Mouse (Mus musculus): ENCODE measurements around the gene Loxl1. TPM values are rescaled to one million over a fixed set of nuclear protein-coding genes. Genes with fewer than 3 reads are reported as not detected.
"Not testable (repeated sequence)": the region's sequence is repeated elsewhere in the genome, so short reads cannot be mapped to it uniquely, and the experiment has no call there.

Loxl1 gene
- polyA plus RNA-seq, 1 experiment from 2014 or later, result 26.0 TPM

- no peaks in the 10 kb centered on the region for H3K36me3 ChIP-seq (ENCODE audit: control insufficient read depth, insufficient read depth, low read length)
- peak; percentile 36; the same call in 1 of the 2 replicates for ATAC-seq (ENCODE audit: low FRiP score, low TSS enrichment)
- H3K4me1 ChIP-seq (ENCODE audit: control insufficient read depth, insufficient read depth, low read length), result peaks cover 8% of the 10 kb centered on the region
- H3K4me2 ChIP-seq (replicated peaks; ENCODE audit: low read depth, low read length), result no peak overlapping the region
- H3K4me3 ChIP-seq (ENCODE audit: low read length), result no peak overlapping the region
- no peak overlapping the region for H3K9ac ChIP-seq (ENCODE audit: low read depth, low read length)
- H3K9me3 ChIP-seq (ENCODE audit: control insufficient read depth, low read length), result no peaks in the 10 kb centered on the region
- no peaks in the 10 kb centered on the region for H3K27me3 ChIP-seq (ENCODE audit: control insufficient read depth, insufficient read depth, low read length)
- WGBS, result 58% methylated on average over 12 of the region's 12 CpGs
- H3K27ac ChIP-seq (ENCODE audit: low read depth, low read length), result no peak overlapping the region
These were observed 44.3 kb downstream of the Loxl1 start for GRCm38 (mm10) chr9:58268384-58269313.

- no peak for ATAC-seq (ENCODE audit: low FRiP score, low TSS enrichment)
- Histone ChIP-seq H3K27me3 (ENCODE audit: control insufficient read depth, insufficient read depth, low read length) (no peaks in the 10 kb centered on the region), H3K9me3 (ENCODE audit: control insufficient read depth, low read length) (no peaks in the 10 kb centered on the region), H3K9ac (ENCODE audit: low read depth, low read length) (no peak overlapping the region), H3K27ac (ENCODE audit: low read depth, low read length) (peak overlapping the region; percentile 43; the same call in 1 of the 2 replicates), H3K4me1 (ENCODE audit: control insufficient read depth, insufficient read depth, low read length) (no peaks in the 10 kb centered on the region; the same call in 1 of the 2 replicates), H3K4me3 (ENCODE audit: low read length) (no peak overlapping the region), H3K36me3 (ENCODE audit: control insufficient read depth, insufficient read depth, low read length) (peaks cover 9% of the 10 kb centered on the region; the same call in 1 of the 2 replicates), H3K4me2 (replicated peaks; ENCODE audit: low read depth, low read length) (no peak overlapping the region)
- WGBS, result 83% methylated on average over 3 of the region's 3 CpGs
These were observed 45.9 kb downstream of the Loxl1 start for GRCm38 (mm10) chr9:58267046-58267445.

- H3K4me3 ChIP-seq (ENCODE audit: low read length), result no peak overlapping the region
- peak overlapping the region; percentile 43; the same call in 1 of the 2 replicates for H3K27ac ChIP-seq (ENCODE audit: low read depth, low read length)
- H3K9ac ChIP-seq (ENCODE audit: low read depth, low read length), result no peak overlapping the region
- WGBS, result 29% methylated on average over 4 of the region's 4 CpGs
- 0 out of 2 replicates have a peak, but pooled peaks have one; percentile 33 for ATAC-seq (ENCODE audit: low FRiP score, low TSS enrichment)
- no peaks in the 10 kb centered on the region for H3K4me1 ChIP-seq (ENCODE audit: control insufficient read depth, insufficient read depth, low read length)
- no peaks in the 10 kb centered on the region for H3K9me3 ChIP-seq (ENCODE audit: control insufficient read depth, low read length)
- H3K36me3 ChIP-seq (ENCODE audit: control insufficient read depth, insufficient read depth, low read length), result peaks cover 14% of the 10 kb centered on the region; the same call in 1 of the 2 replicates
- H3K27me3 ChIP-seq (ENCODE audit: control insufficient read depth, insufficient read depth, low read length), result no peaks in the 10 kb centered on the region
- H3K4me2 ChIP-seq (replicated peaks; ENCODE audit: low read depth, low read length), result no peak overlapping the region
These were observed 46.4 kb downstream of the Loxl1 start for GRCm38 (mm10) chr9:58266571-58267011.

- H3K9ac ChIP-seq (ENCODE audit: low read depth, low read length), result no peak overlapping the region
- H3K36me3 ChIP-seq (ENCODE audit: control insufficient read depth, insufficient read depth, low read length), result peaks cover 22% of the 10 kb centered on the region; the same call in 1 of the 2 replicates
- H3K9me3 ChIP-seq (ENCODE audit: control insufficient read depth, low read length), result no peaks in the 10 kb centered on the region
- no peaks in the 10 kb centered on the region for H3K27me3 ChIP-seq (ENCODE audit: control insufficient read depth, insufficient read depth, low read length)
- WGBS, result 92% methylated on average over 3 of the region's 3 CpGs
- ATAC-seq (ENCODE audit: low FRiP score, low TSS enrichment), result no peak
- H3K4me2 ChIP-seq (replicated peaks; ENCODE audit: low read depth, low read length), result no peak overlapping the region
- H3K4me3 ChIP-seq (ENCODE audit: low read length), result no peak overlapping the region
- no peaks in the 10 kb centered on the region for H3K4me1 ChIP-seq (ENCODE audit: control insufficient read depth, insufficient read depth, low read length)
- no peak overlapping the region for H3K27ac ChIP-seq (ENCODE audit: low read depth, low read length)
These were observed 47.6 kb downstream of the Loxl1 start for GRCm38 (mm10) chr9:58265368-58265767.

GRCm38 (mm10) chr9:58262507-58262906, 50.5 kb downstream of the Loxl1 start:
- Histone ChIP-seq H3K36me3 (ENCODE audit: control insufficient read depth, insufficient read depth, low read length) (peaks cover 37% of the 10 kb centered on the region; the same call in 1 of the 2 replicates), H3K9ac (ENCODE audit: low read depth, low read length) (no peak overlapping the region), H3K27ac (ENCODE audit: low read depth, low read length) (no peak overlapping the region), H3K4me2 (replicated peaks; ENCODE audit: low read depth, low read length) (no peak overlapping the region), H3K4me1 (ENCODE audit: control insufficient read depth, insufficient read depth, low read length) (no peaks in the 10 kb centered on the region), H3K27me3 (ENCODE audit: control insufficient read depth, insufficient read depth, low read length) (no peaks in the 10 kb centered on the region), H3K9me3 (ENCODE audit: control insufficient read depth, low read length) (no peaks in the 10 kb centered on the region), H3K4me3 (ENCODE audit: low read length) (no peak overlapping the region)
- WGBS, result 96% methylated on average over 5 of the region's 5 CpGs
- ATAC-seq (ENCODE audit: low FRiP score, low TSS enrichment), result no peak

- Histone ChIP-seq H3K4me1 (ENCODE audit: control insufficient read depth, insufficient read depth, low read length) (no peaks in the 10 kb centered on the region), H3K27ac (ENCODE audit: low read depth, low read length) (no peak overlapping the region), H3K27me3 (ENCODE audit: control insufficient read depth, insufficient read depth, low read length) (no peaks in the 10 kb centered on the region), H3K9ac (ENCODE audit: low read depth, low read length) (no peak overlapping the region), H3K4me3 (ENCODE audit: low read length) (no peak overlapping the region), H3K36me3 (ENCODE audit: control insufficient read depth, insufficient read depth, low read length) (peaks cover 30% of the 10 kb centered on the region; the same call in 1 of the 2 replicates), H3K4me2 (replicated peaks; ENCODE audit: low read depth, low read length) (no peak overlapping the region), H3K9me3 (ENCODE audit: control insufficient read depth, low read length) (no peaks in the 10 kb centered on the region)
- 87% methylated on average over 10 of the region's 10 CpGs for WGBS
- ATAC-seq (ENCODE audit: low FRiP score, low TSS enrichment), result no peak
These were observed 57.0 kb downstream of the Loxl1 start for GRCm38 (mm10) chr9:58255704-58256685.

GRCm38 (mm10) chr9:58255105-58255504, 57.9 kb downstream of the Loxl1 start:
- Histone ChIP-seq H3K4me2 (replicated peaks; ENCODE audit: low read depth, low read length) (no peak overlapping the region), H3K4me3 (ENCODE audit: low read length) (no peak overlapping the region)
- WGBS, result 31% methylated on average over 2 of the region's 2 CpGs

GRCm38 (mm10) chr9:58253805-58254122, 59.2 kb downstream of the Loxl1 start:
- not testable (repeated sequence) for H3K27me3 ChIP-seq (ENCODE audit: control insufficient read depth, insufficient read depth, low read length); H3K9me3 ChIP-seq (ENCODE audit: control insufficient read depth, low read length); H3K4me1 ChIP-seq (ENCODE audit: control insufficient read depth, insufficient read depth, low read length); ATAC-seq (ENCODE audit: low FRiP score, low TSS enrichment); H3K27ac ChIP-seq (ENCODE audit: low read depth, low read length)
- Histone ChIP-seq H3K4me2 (replicated peaks; ENCODE audit: low read depth, low read length) (peak overlapping the region; percentile 79), H3K4me3 (ENCODE audit: low read length) (peak overlapping the region; percentile 84), H3K36me3 (ENCODE audit: control insufficient read depth, insufficient read depth, low read length) (peaks cover 18% of the 10 kb centered on the region; the same call in 1 of the 2 replicates), H3K9ac (ENCODE audit: low read depth, low read length) (peak overlapping the region; percentile 83)
- 71% methylated on average over 5 of the region's 5 CpGs for WGBS

More at GRCm38 (mm10) chr9:58255105-58255504, 57.9 kb downstream of the Loxl1 start:
- peaks cover 4% of the 10 kb centered on the region; the same call in 1 of the 2 replicates for H3K4me1 ChIP-seq (ENCODE audit: control insufficient read depth, insufficient read depth, low read length)
- H3K9me3 ChIP-seq (ENCODE audit: control insufficient read depth, low read length), result no peaks in the 10 kb centered on the region
- no peak overlapping the region for H3K27ac ChIP-seq (ENCODE audit: low read depth, low read length)
- H3K36me3 ChIP-seq (ENCODE audit: control insufficient read depth, insufficient read depth, low read length), result peaks cover 23% of the 10 kb centered on the region; the same call in 1 of the 2 replicates
- no peaks in the 10 kb centered on the region for H3K27me3 ChIP-seq (ENCODE audit: control insufficient read depth, insufficient read depth, low read length)
- ATAC-seq (ENCODE audit: low FRiP score, low TSS enrichment), result no peak
- H3K9ac ChIP-seq (ENCODE audit: low read depth, low read length), result no peak overlapping the region

All from kidney, embryonic 14.5 days (tissue).